Mouse (Mus musculus): ENCODE measurements around the gene Secisbp2. TPM values are rescaled to one million over a fixed set of nuclear protein-coding genes. Genes with fewer than 3 reads are reported as not detected.

The Secisbp2 gene
- polyA plus RNA-seq, 1 experiment = 27.2 TPM

GRCm38 (mm10) chr13:51645872-51646271 is 5.6 kb upstream of the Secisbp2 start:
- H3K27ac ChIP-seq (ENCODE audit: control insufficient read depth, insufficient read depth, low read depth, low read length, poor library complexity) = peak overlapping the region; percentile 86
- H3K4me3 ChIP-seq (replicated peaks; ENCODE audit: control insufficient read depth, low read depth, low read length) = peak overlapping the region; percentile 80
- WGBS = under 1% methylated on average over 7 of the region's 7 CpGs
- no peaks in the 10 kb centered on the region for H3K4me1 ChIP-seq (ENCODE audit: control insufficient read depth, insufficient read depth, low read length)
- no peak for TF ChIP-seq CTCF (IDR thresholded peaks at IDR 0.05; ENCODE audit: control insufficient read depth, insufficient read depth, low read length)

GRCm38 (mm10) chr13:51646362-51647027 is 5.0 kb upstream of the Secisbp2 start:
- WGBS = 16% methylated on average over 3 of the region's 3 CpGs
- Histone ChIP-seq H3K4me3 (replicated peaks; ENCODE audit: control insufficient read depth, low read depth, low read length) (peak overlapping the region; percentile 80), H3K27ac (ENCODE audit: control insufficient read depth, insufficient read depth, low read depth, low read length, poor library complexity) (no peak overlapping the region), H3K4me1 (ENCODE audit: control insufficient read depth, insufficient read depth, low read length) (no peaks in the 10 kb centered on the region)
- no peak for TF ChIP-seq POLR2A (IDR thresholded peaks at IDR 0.05; ENCODE audit: borderline replicate concordance, control insufficient read depth, low read depth, low read length)
- no peak for TF ChIP-seq CTCF (IDR thresholded peaks at IDR 0.05; ENCODE audit: control insufficient read depth, insufficient read depth, low read length)

- Histone ChIP-seq H3K4me1 (ENCODE audit: control insufficient read depth, insufficient read depth, low read length) (peaks cover 2% of the 10 kb centered on the region), H3K4me3 (replicated peaks; ENCODE audit: control insufficient read depth, low read depth, low read length) (no peak overlapping the region), H3K27ac (ENCODE audit: control insufficient read depth, insufficient read depth, low read depth, low read length, poor library complexity) (no peak overlapping the region)
- 55% methylated on average over 3 of the region's 3 CpGs for WGBS
- TF ChIP-seq CTCF (IDR thresholded peaks at IDR 0.05; ENCODE audit: control insufficient read depth, insufficient read depth, low read length) = no peak
- TF ChIP-seq POLR2A (IDR thresholded peaks at IDR 0.05; ENCODE audit: borderline replicate concordance, control insufficient read depth, low read depth, low read length) = no peak
These were observed 3.7 kb upstream of the Secisbp2 start for GRCm38 (mm10) chr13:51647770-51648169.

- TF ChIP-seq POLR2A (IDR thresholded peaks at IDR 0.05; ENCODE audit: borderline replicate concordance, control insufficient read depth, low read depth, low read length) (no peak), CTCF (IDR thresholded peaks at IDR 0.05; ENCODE audit: control insufficient read depth, insufficient read depth, low read length) (no peak)
- no peak overlapping the region for H3K27ac ChIP-seq (ENCODE audit: control insufficient read depth, insufficient read depth, low read depth, low read length, poor library complexity)
- 66% methylated on average over 4 of the region's 4 CpGs for WGBS
- H3K4me3 ChIP-seq (replicated peaks; ENCODE audit: control insufficient read depth, low read depth, low read length) = no peak overlapping the region
- H3K4me1 ChIP-seq (ENCODE audit: control insufficient read depth, insufficient read depth, low read length) = peaks cover 2% of the 10 kb centered on the region
These were observed 3.3 kb upstream of the Secisbp2 start for GRCm38 (mm10) chr13:51648237-51648636.

GRCm38 (mm10) chr13:51649740-51650139 is 1.8 kb upstream of the Secisbp2 start:
- Histone ChIP-seq H3K4me3 (replicated peaks; ENCODE audit: control insufficient read depth, low read depth, low read length) (no peak overlapping the region), H3K27ac (ENCODE audit: control insufficient read depth, insufficient read depth, low read depth, low read length, poor library complexity) (no peak overlapping the region), H3K4me1 (ENCODE audit: control insufficient read depth, insufficient read depth, low read length) (peaks cover 2% of the 10 kb centered on the region)
- TF ChIP-seq CTCF (IDR thresholded peaks at IDR 0.05; ENCODE audit: control insufficient read depth, insufficient read depth, low read length) (no peak), POLR2A (IDR thresholded peaks at IDR 0.05; ENCODE audit: borderline replicate concordance, control insufficient read depth, low read depth, low read length) (no peak)
- WGBS = 8% methylated on average over 1 of the region's 1 CpGs

- H3K4me1 ChIP-seq (ENCODE audit: control insufficient read depth, insufficient read depth, low read length) = peaks cover 2% of the 10 kb centered on the region
- H3K27ac ChIP-seq (ENCODE audit: control insufficient read depth, insufficient read depth, low read depth, low read length, poor library complexity) = no peak overlapping the region
- WGBS = 95% methylated on average over 6 of the region's 6 CpGs
- no peak for TF ChIP-seq CTCF (IDR thresholded peaks at IDR 0.05; ENCODE audit: control insufficient read depth, insufficient read depth, low read length)
- no peak for TF ChIP-seq POLR2A (IDR thresholded peaks at IDR 0.05; ENCODE audit: borderline replicate concordance, control insufficient read depth, low read depth, low read length)
- H3K4me3 ChIP-seq (replicated peaks; ENCODE audit: control insufficient read depth, low read depth, low read length) = no peak overlapping the region
These were observed 1.7 kb downstream of the Secisbp2 start for GRCm38 (mm10) chr13:51653159-51653558.

- H3K4me1 ChIP-seq (ENCODE audit: control insufficient read depth, insufficient read depth, low read length) = peaks cover 2% of the 10 kb centered on the region
- 94% methylated on average over 9 of the region's 9 CpGs for WGBS
- no peak for TF ChIP-seq POLR2A (IDR thresholded peaks at IDR 0.05; ENCODE audit: borderline replicate concordance, control insufficient read depth, low read depth, low read length)
- no peak for TF ChIP-seq CTCF (IDR thresholded peaks at IDR 0.05; ENCODE audit: control insufficient read depth, insufficient read depth, low read length)
- no peak overlapping the region for H3K27ac ChIP-seq (ENCODE audit: control insufficient read depth, insufficient read depth, low read depth, low read length, poor library complexity)
- H3K4me3 ChIP-seq (replicated peaks; ENCODE audit: control insufficient read depth, low read depth, low read length) = no peak overlapping the region
These were observed 2.5 kb downstream of the Secisbp2 start for GRCm38 (mm10) chr13:51653961-51654360.

GRCm38 (mm10) chr13:51656516-51657235 is 5.2 kb downstream of the Secisbp2 start:
- no peak for TF ChIP-seq CTCF (IDR thresholded peaks at IDR 0.05; ENCODE audit: control insufficient read depth, insufficient read depth, low read length)
- no peak for TF ChIP-seq POLR2A (IDR thresholded peaks at IDR 0.05; ENCODE audit: borderline replicate concordance, control insufficient read depth, low read depth, low read length)
- Histone ChIP-seq H3K4me1 (ENCODE audit: control insufficient read depth, insufficient read depth, low read length) (peaks cover 2% of the 10 kb centered on the region), H3K27ac (ENCODE audit: control insufficient read depth, insufficient read depth, low read depth, low read length, poor library complexity) (no peak overlapping the region), H3K4me3 (replicated peaks; ENCODE audit: control insufficient read depth, low read depth, low read length) (no peak overlapping the region)
- WGBS = 92% methylated on average over 13 of the region's 13 CpGs
